In the genomic region with DNA sequence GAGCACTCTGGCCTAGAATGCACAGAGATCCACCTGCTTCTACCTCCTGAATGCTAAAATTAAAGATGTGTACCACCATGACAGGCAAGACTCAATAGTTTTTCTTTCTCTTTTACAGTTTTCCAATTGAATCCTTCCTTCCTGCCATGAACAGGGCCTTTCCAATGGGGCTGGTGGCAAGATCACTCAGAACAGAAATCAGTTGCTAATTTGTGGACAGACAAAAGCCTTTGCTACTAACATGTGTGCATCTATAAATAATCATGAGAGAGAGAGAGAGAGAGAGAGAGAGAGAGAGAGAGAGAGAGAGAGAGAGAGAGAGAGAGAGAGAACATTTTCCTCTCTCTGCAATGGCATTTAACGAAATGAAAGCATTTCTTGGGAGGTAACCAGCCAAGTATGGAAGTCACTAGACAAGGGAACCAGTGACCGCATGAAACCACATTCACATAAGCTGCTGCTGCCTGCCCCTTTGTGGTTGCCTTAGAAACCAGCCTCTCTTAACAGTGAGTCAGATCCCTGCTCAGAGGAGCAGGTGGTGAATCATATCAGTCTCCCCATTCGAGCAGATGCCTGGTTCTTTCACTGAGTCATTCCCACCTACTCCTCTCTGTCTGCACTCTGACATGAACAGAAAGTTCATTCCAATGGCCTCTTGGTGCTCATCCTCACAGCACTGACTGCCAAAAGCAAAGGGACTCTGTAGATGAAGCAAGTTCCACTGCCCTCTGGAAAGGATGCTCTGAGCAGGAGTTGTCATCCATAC, we compare ENCODE assay signal across 8 mouse cellular contexts.
DNase-seq lines count a peak whose midpoint lies in the region; ATAC-seq lines count a peak whose summit lies in the region.

No protein-coding gene starts in this region.

- H3K4me1 ChIP-seq in forebrain, embryonic 14.5 days (ENCODE audit: control insufficient read depth, insufficient read depth, low read length) = peaks cover 12% of the 10 kb centered on the region
- H3K4me1 ChIP-seq in neural tube, embryonic 14.5 days (ENCODE audit: control insufficient read depth, insufficient read depth, low read length) = 0 out of 2 replicates have a peak, but pooled peaks cover 6% of the 10 kb centered on the region

- H3K27me3 ChIP-seq in forebrain, embryonic 14.5 days (replicated peaks; ENCODE audit: control insufficient read depth, insufficient read depth, low read length) = no peaks in the 10 kb centered on the region
- H3K27me3 ChIP-seq in neural tube, embryonic 14.5 days (ENCODE audit: control insufficient read depth, insufficient read depth, low read length) = no peaks in the 10 kb centered on the region

- no peaks in the 10 kb centered on the region for H3K36me3 ChIP-seq in forebrain, embryonic 14.5 days (ENCODE audit: control insufficient read depth, insufficient read depth, low read length)
- no peaks in the 10 kb centered on the region for H3K36me3 ChIP-seq in neural tube, embryonic 14.5 days (ENCODE audit: control insufficient read depth, insufficient read depth, low read length)

- no peak overlapping the region for H3K4me2 ChIP-seq in forebrain, embryonic 14.5 days (ENCODE audit: low read length)
- no peak overlapping the region for H3K4me2 ChIP-seq in neural tube, embryonic 14.5 days (ENCODE audit: low read depth, low read length)

- peak; percentile 96 for ATAC-seq in forebrain, embryonic 14.5 days
- peak; percentile 92 for ATAC-seq in neural tube, embryonic 14.5 days (ENCODE audit: low read depth)

- no peak overlapping the region for H3K9ac ChIP-seq in forebrain, embryonic 14.5 days (ENCODE audit: low read length)
- no peak overlapping the region for H3K9ac ChIP-seq in neural tube, embryonic 14.5 days (replicated peaks; ENCODE audit: low read depth, low read length)

- WGBS in forebrain, embryonic 14.5 days = 5% methylated on average over 3 of the region's 3 CpGs
- WGBS in neural tube, embryonic 14.5 days = 18% methylated on average over 3 of the region's 3 CpGs

- H3K9me3 ChIP-seq in forebrain, embryonic 14.5 days (replicated peaks; ENCODE audit: control insufficient read depth, low read length) = no peaks in the 10 kb centered on the region
- H3K9me3 ChIP-seq in neural tube, embryonic 14.5 days (ENCODE audit: control insufficient read depth, low read length) = no peaks in the 10 kb centered on the region

- peak; percentile 85 for DNase-seq in 416B (ENCODE audit: low read depth)
- DNase-seq in adrenal gland, postnatal 14 days = peak; percentile 46
- DNase-seq in forebrain, embryonic 14.5 days (ENCODE audit: low spot score) = peak; percentile 86
- DNase-seq in layer of hippocampus, postnatal 10 days (ENCODE audit: low spot score in 2 of 2) = peak; percentile 30 to 53
- DNase-seq in B cell, adult 2 months = no peak
- no peak for DNase-seq in lung, postnatal 4 days
- DNase-seq in urinary bladder, postnatal 25 days (ENCODE audit: low spot score) = no peak

- peak overlapping the region; percentile 44; the same call in 1 of the 2 replicates for H3K27ac ChIP-seq in forebrain, embryonic 14.5 days (ENCODE audit: low read depth, low read length)
- H3K27ac ChIP-seq in neural tube, embryonic 14.5 days (ENCODE audit: low read depth, low read length) = no peak overlapping the region

- H3K4me3 ChIP-seq in forebrain, embryonic 14.5 days (ENCODE audit: low read depth, low read length) = no peak overlapping the region
- no peak overlapping the region for H3K4me3 ChIP-seq in neural tube, embryonic 14.5 days (ENCODE audit: low read depth, low read length)

Comparison
In these comparisons a context has a peak if more than half of its experiments do, and no peak if none do; other contexts are left out.
1. DNase-seq: peak in 416B (single experiment), adrenal gland, postnatal 14 days (single experiment), forebrain, embryonic 14.5 days (single experiment) and layer of hippocampus, postnatal 10 days (2 of 2); none in B cell, adult 2 months (0 of 2), lung, postnatal 4 days (0 of 2) and urinary bladder, postnatal 25 days (single experiment).